Mouse (Mus musculus): Measurements from ENCODE around the gene Prrt3.

Prrt3 gene

DNA sequence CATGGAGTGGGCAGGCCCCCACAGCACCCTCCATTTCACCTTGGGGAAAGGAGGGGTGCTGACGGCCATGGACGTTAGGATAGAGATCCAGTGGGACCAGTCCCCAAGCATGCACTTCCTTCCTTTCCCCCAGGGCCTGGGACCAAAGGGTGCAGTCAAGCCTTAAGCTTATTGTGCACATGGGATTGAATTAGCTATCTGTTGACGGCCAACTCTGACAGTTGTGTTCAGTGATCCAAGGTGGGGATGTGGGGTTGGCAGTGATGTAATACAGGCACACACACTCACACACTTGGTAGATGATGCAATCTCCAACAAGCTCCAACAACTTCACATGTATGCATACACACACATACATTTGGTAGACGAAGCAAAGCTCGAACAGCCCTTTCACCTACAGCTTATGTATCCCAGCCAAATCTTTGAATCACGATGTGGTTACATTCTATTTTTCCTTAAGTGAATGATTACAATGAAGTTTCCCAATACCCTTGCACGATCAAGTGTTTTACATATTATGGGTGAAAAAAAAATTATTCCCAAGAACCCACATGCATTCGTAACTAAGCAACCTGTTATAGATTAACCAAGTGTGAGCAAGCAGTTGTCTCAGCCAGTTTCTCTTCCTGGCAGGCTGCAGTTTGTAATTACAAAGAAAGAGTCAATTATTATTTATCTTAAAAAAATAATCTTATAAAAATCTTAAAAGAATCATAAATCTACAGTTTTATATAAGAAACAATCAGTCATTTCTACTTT is 57.3 kb downstream of the Prrt3 start:
- no peak for DNase-seq (ENCODE audit: low read depth)

All from NIH3T3 (cell line).